Mouse (Mus musculus) heart, embryonic 15.5 days (tissue): ENCODE results near the gene Mapk1ip1l. TPM values are rescaled to one million over a fixed set of nuclear protein-coding genes. Genes with fewer than 3 reads are reported as not detected.

Experiments used
- ATAC-seq: fragments of 200-750 bp; cut with Nextera tagmentation; replicated peaks from 2 replicates; pipeline ENCODE4 v1.8.0; 2017; ENCODE audit warnings: low read depth, moderate TSS enrichment; ENCODE audit not compliant: insufficient number of reproducible peaks, insufficient read depth, low FRiP score
- H3K27ac ChIP-seq: fragments of 300-500 bp; sonication (generic); 2 replicates; pipeline ENCODE4 v1.5.1; 2015; ENCODE audit warnings: mild to moderate bottlenecking, inconsistent platforms
- H3K27me3 ChIP-seq: fragments of 300-500 bp; sonication (generic); 2 replicates; pipeline ENCODE4 v1.6.1; 2015; ENCODE audit warnings: inconsistent platforms
- H3K36me3 ChIP-seq: fragments of 300-500 bp; sonication (generic); 2 replicates; pipeline ENCODE4 v1.6.1; 2015; ENCODE audit warnings: mild to moderate bottlenecking, inconsistent platforms
- H3K4me1 ChIP-seq: fragments of 300-500 bp; sonication (generic); replicated peaks from 2 replicates; pipeline ENCODE4 v1.6.1; 2015; ENCODE audit warnings: inconsistent platforms
- H3K4me2 ChIP-seq: fragments of 300-500 bp; sonication (generic); 2 replicates; pipeline ENCODE4 v1.6.1; 2015; ENCODE audit warnings: inconsistent platforms, mild to moderate bottlenecking, moderate library complexity
- H3K4me3 ChIP-seq: fragments of 300-500 bp; sonication (generic); 2 replicates; pipeline ENCODE4 v1.5.1; 2015; ENCODE audit warnings: mild to moderate bottlenecking, inconsistent platforms
- H3K9ac ChIP-seq: fragments of 300-500 bp; sonication (generic); 2 replicates; pipeline ENCODE4 v1.6.1; 2015; ENCODE audit warnings: mild to moderate bottlenecking, inconsistent platforms
- H3K9me3 ChIP-seq: fragments of 300-500 bp; sonication (generic); replicated peaks from 2 replicates; pipeline ENCODE4 v1.6.1; 2016; ENCODE audit warnings: inconsistent platforms
- WGBS: fragments of 180-500 bp; shearing (Covaris S2); methylation state at CpG from one replicate; pipeline ENCODE4 v1.1.7; 2015; ENCODE audit warnings: mixed read lengths; 5-methylcytosine and 5-hydroxymethylcytosine counted together
- polyA plus RNA-seq: library from polyadenylated mRNA; unstranded; fragments of >200 nt; fragmentation: Nextera tagmentation; extraction: Ambion mirVana; gene quantifications from 2 replicates; pipeline ENCODE4 v1.2.1, GENCODE M21; 2015

Gene Mapk1ip1l
- polyA plus RNA-seq, 1 experiment from 2014 or later, result 35.9 TPM

- Histone ChIP-seq H3K27me3 (no peaks in the 10 kb centered on the region), H3K36me3 (no peaks in the 10 kb centered on the region), H3K9me3 (no peaks in the 10 kb centered on the region), H3K4me3 (no peak overlapping the region), H3K4me1 (no peaks in the 10 kb centered on the region), H3K27ac (no peak overlapping the region), H3K9ac (no peak overlapping the region), H3K4me2 (no peak overlapping the region)
- WGBS, result 82% methylated on average over 3 of the region's 3 CpGs
- no peak for ATAC-seq
Measured at GRCm38 (mm10) chr14:47335300-47335699, 37.2 kb downstream of the Mapk1ip1l start.

DNA sequence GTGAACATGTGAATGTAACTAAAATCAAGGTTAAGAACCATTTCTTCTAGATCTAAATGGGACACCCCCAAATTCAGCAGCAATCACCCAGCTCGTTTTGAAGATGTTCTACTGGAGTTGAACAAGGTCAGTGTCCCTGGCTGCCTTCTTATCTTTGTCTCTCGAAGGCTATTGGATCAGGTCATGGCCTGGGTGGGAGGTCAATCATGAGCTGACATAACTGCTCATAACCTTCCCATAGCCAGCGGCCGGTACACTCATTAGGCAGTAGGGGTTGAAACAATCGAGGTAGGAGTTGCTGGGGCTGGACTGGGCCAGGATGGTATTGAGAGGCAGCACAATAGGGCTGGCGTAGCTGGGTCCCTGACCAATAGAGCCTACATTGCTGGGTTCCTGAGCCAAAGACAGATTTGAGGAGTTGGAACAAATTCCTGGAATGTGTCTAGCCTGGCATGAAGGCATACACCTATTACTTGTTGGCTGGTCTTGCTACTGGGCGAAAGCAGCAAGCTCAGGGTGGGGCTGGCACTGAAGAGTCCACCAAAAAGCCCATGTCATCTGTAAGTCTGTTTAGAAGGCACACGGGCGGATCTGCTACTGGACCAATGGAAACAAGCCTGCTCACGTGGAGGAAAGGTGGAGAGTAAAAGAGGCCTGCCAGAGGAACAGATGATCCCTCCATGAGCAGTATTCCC is 42.3 kb downstream of the Mapk1ip1l start:
- H3K4me2 ChIP-seq, result no peak overlapping the region
- no peaks in the 10 kb centered on the region for H3K27me3 ChIP-seq
- H3K4me1 ChIP-seq, result no peaks in the 10 kb centered on the region
- H3K4me3 ChIP-seq, result no peak overlapping the region
- WGBS, result 78% methylated on average over 10 of the region's 10 CpGs
- no peak for ATAC-seq
- H3K36me3 ChIP-seq, result no peaks in the 10 kb centered on the region
- H3K9me3 ChIP-seq, result no peaks in the 10 kb centered on the region
- no peak overlapping the region for H3K9ac ChIP-seq
- no peak overlapping the region for H3K27ac ChIP-seq

GRCm38 (mm10) chr14:47341811-47342291 is 43.8 kb downstream of the Mapk1ip1l start:
- H3K27me3 ChIP-seq, result no peaks in the 10 kb centered on the region
- H3K9ac ChIP-seq, result no peak overlapping the region
- no peaks in the 10 kb centered on the region for H3K36me3 ChIP-seq
- no peak for ATAC-seq
- 76% methylated on average over 4 of the region's 4 CpGs for WGBS
- H3K27ac ChIP-seq, result no peak overlapping the region
- H3K4me2 ChIP-seq, result no peak overlapping the region
- no peak overlapping the region for H3K4me3 ChIP-seq
- no peaks in the 10 kb centered on the region for H3K4me1 ChIP-seq
- no peaks in the 10 kb centered on the region for H3K9me3 ChIP-seq

GRCm38 (mm10) chr14:47346715-47347114 is 48.6 kb downstream of the Mapk1ip1l start:
- no peak overlapping the region for H3K27ac ChIP-seq
- H3K9ac ChIP-seq, result no peak overlapping the region
- no peak overlapping the region for H3K4me2 ChIP-seq
- no peaks in the 10 kb centered on the region for H3K4me1 ChIP-seq
- H3K9me3 ChIP-seq, result no peaks in the 10 kb centered on the region
- H3K4me3 ChIP-seq, result no peak overlapping the region
- no peaks in the 10 kb centered on the region for H3K27me3 ChIP-seq
- H3K36me3 ChIP-seq, result no peaks in the 10 kb centered on the region
- no peak for ATAC-seq
- WGBS, result 82% methylated on average over 1 of the region's 1 CpGs

DNA sequence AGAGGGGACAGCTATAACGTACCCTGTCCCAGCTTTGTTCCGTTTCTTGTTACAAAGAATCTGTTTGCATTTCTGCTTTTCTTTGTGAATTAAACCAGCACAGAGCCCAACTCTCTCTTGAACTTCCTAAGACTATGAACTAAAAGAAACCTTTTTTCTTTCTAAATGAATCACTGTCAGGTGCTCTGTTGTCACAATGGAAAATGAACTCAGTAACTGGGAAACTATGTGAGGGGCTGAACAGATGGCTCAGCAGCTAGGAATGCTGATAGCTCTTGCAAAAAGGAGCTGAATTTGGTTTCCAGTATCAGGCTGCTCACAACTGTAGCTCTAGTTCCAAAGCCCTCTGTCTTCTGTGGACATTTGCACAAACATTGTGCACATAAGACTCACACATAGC is 52.9 kb downstream of the Mapk1ip1l start:
- no peaks in the 10 kb centered on the region for H3K4me1 ChIP-seq
- WGBS, result 80% methylated on average over 2 of the region's 2 CpGs
- no peak for ATAC-seq
- H3K4me3 ChIP-seq, result no peak overlapping the region
- H3K9me3 ChIP-seq, result no peaks in the 10 kb centered on the region
- no peaks in the 10 kb centered on the region for H3K27me3 ChIP-seq
- H3K4me2 ChIP-seq, result no peak overlapping the region
- H3K27ac ChIP-seq, result no peak overlapping the region
- no peak overlapping the region for H3K9ac ChIP-seq
- H3K36me3 ChIP-seq, result no peaks in the 10 kb centered on the region

GRCm38 (mm10) chr14:47352272-47352671 is 54.2 kb downstream of the Mapk1ip1l start:
- Histone ChIP-seq H3K4me2 (no peak overlapping the region), H3K9me3 (no peaks in the 10 kb centered on the region), H3K4me3 (no peak overlapping the region), H3K27me3 (no peaks in the 10 kb centered on the region), H3K4me1 (no peaks in the 10 kb centered on the region), H3K27ac (no peak overlapping the region), H3K9ac (no peak overlapping the region), H3K36me3 (no peaks in the 10 kb centered on the region)
- WGBS, result 91% methylated on average over 10 of the region's 10 CpGs
- ATAC-seq, result no peak

DNA sequence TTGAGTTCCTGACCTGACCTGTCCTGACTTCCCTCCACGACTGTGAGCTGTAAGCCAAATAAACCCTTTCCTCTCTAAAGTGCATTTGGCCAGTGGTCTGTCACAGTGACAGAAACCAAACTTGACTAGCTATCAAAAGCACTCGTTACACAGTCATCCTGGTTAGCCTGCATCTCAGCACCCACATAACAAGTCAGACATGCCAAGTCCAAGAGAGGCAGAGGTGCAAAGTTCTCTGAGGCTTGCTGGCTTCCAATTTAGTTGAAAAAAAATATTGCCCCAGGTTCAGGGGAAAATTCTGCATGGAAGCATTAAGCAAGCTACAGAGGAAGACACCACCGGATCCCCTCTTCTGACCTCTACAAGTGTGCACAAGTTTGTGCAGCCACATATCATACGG is 55.2 kb downstream of the Mapk1ip1l start:
- Histone ChIP-seq H3K4me1 (no peaks in the 10 kb centered on the region), H3K9me3 (no peaks in the 10 kb centered on the region), H3K4me2 (no peak overlapping the region), H3K27me3 (no peaks in the 10 kb centered on the region), H3K4me3 (no peak overlapping the region), H3K36me3 (no peaks in the 10 kb centered on the region), H3K9ac (no peak overlapping the region), H3K27ac (no peak overlapping the region)
- no peak for ATAC-seq
- 61% methylated on average over 4 of the region's 4 CpGs for WGBS

GRCm38 (mm10) chr14:47354111-47354577 is 56.1 kb downstream of the Mapk1ip1l start:
- no peak for ATAC-seq

DNA sequence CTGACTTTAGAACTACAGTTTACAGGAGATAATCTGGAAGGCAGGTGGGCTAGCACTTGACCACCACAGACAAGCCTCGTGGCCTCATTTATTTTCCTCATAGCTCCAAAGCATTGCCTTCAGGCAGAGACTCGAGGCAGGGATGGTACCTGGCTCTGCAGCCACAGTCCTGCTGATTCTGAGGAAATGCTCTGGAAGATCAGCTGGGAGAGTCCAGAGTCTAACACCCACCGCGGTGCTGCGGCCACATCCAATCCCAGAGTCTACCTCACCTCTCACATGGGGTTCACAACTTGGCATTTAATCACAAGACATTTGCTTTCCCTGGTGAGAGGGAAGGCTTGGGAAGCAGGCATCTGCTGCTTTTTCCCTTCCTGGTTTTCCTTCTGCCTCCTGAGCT is 56.9 kb downstream of the Mapk1ip1l start:
- Histone ChIP-seq H3K4me1 (0 out of 2 replicates have a peak, but pooled peaks cover 2% of the 10 kb centered on the region), H3K9me3 (no peaks in the 10 kb centered on the region), H3K36me3 (no peaks in the 10 kb centered on the region), H3K27me3 (no peaks in the 10 kb centered on the region), H3K4me3 (no peak overlapping the region), H3K9ac (no peak overlapping the region), H3K4me2 (no peak overlapping the region), H3K27ac (no peak overlapping the region)
- no peak for ATAC-seq
- WGBS, result 63% methylated on average over 5 of the region's 5 CpGs

More at GRCm38 (mm10) chr14:47354111-47354577, 56.1 kb downstream of the Mapk1ip1l start:
- Histone ChIP-seq H3K4me3 (no peak overlapping the region), H3K36me3 (no peaks in the 10 kb centered on the region), H3K4me2 (no peak overlapping the region), H3K9me3 (no peaks in the 10 kb centered on the region), H3K4me1 (0 out of 2 replicates have a peak, but pooled peaks cover under 1% of the 10 kb centered on the region), H3K9ac (no peak overlapping the region), H3K27me3 (no peaks in the 10 kb centered on the region), H3K27ac (no peak overlapping the region)
- 66% methylated on average over 8 of the region's 8 CpGs for whole genome bisulfite sequencing

DNA sequence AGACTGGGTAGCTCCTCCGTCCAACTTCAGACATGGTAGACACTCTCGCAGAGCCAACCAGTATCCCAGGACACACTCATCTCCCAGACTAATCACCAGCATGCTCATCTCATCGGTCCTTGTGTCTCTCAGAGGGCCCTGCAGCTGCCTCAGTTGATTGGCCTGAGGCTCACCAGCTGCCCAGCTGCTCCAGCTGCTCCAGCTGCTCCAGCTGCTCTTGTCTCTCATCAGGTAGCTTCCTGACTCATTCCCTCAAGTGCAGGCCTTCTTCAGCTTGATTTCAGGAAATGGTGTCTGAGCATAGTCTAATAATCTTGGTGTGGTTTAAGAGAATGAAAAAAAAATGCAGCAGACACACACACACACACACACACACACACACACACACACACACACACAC is 58.6 kb downstream of the Mapk1ip1l start:
- Histone ChIP-seq H3K4me1 (0 out of 2 replicates have a peak, but pooled peaks cover 2% of the 10 kb centered on the region), H3K27ac (no peak overlapping the region), H3K36me3 (no peaks in the 10 kb centered on the region), H3K4me2 (no peak overlapping the region), H3K27me3 (no peaks in the 10 kb centered on the region), H3K4me3 (no peak overlapping the region), H3K9me3 (no peaks in the 10 kb centered on the region), H3K9ac (no peak overlapping the region)
- ATAC-seq, result no peak
- WGBS, result 77% methylated on average over 3 of the region's 3 CpGs

GRCm38 (mm10) chr14:47359610-47360009 is 61.5 kb downstream of the Mapk1ip1l start:
- no peak overlapping the region for H3K27ac ChIP-seq
- peaks cover 3% of the 10 kb centered on the region; the same call in 1 of the 2 replicates for H3K4me1 ChIP-seq
- H3K4me2 ChIP-seq, result no peak overlapping the region
- 60% methylated on average over 3 of the region's 3 CpGs for WGBS
- no peak overlapping the region for H3K4me3 ChIP-seq
- no peak overlapping the region for H3K9ac ChIP-seq
- no peaks in the 10 kb centered on the region for H3K36me3 ChIP-seq
- ATAC-seq, result no peak
- no peaks in the 10 kb centered on the region for H3K9me3 ChIP-seq
- H3K27me3 ChIP-seq, result no peaks in the 10 kb centered on the region

- no peak overlapping the region for H3K4me2 ChIP-seq
- ATAC-seq, result no peak
- no peak overlapping the region for H3K27ac ChIP-seq
- peaks cover 10% of the 10 kb centered on the region for H3K4me1 ChIP-seq
- H3K27me3 ChIP-seq, result no peaks in the 10 kb centered on the region
- H3K9me3 ChIP-seq, result no peaks in the 10 kb centered on the region
- H3K9ac ChIP-seq, result no peak overlapping the region
- 83% methylated on average over 2 of the region's 2 CpGs for WGBS
- no peaks in the 10 kb centered on the region for H3K36me3 ChIP-seq
- H3K4me3 ChIP-seq, result no peak overlapping the region
Measured at GRCm38 (mm10) chr14:47361418-47361817, 63.4 kb downstream of the Mapk1ip1l start.
